ENCODE assay signal across 10 mouse cellular contexts in the genomic region with DNA sequence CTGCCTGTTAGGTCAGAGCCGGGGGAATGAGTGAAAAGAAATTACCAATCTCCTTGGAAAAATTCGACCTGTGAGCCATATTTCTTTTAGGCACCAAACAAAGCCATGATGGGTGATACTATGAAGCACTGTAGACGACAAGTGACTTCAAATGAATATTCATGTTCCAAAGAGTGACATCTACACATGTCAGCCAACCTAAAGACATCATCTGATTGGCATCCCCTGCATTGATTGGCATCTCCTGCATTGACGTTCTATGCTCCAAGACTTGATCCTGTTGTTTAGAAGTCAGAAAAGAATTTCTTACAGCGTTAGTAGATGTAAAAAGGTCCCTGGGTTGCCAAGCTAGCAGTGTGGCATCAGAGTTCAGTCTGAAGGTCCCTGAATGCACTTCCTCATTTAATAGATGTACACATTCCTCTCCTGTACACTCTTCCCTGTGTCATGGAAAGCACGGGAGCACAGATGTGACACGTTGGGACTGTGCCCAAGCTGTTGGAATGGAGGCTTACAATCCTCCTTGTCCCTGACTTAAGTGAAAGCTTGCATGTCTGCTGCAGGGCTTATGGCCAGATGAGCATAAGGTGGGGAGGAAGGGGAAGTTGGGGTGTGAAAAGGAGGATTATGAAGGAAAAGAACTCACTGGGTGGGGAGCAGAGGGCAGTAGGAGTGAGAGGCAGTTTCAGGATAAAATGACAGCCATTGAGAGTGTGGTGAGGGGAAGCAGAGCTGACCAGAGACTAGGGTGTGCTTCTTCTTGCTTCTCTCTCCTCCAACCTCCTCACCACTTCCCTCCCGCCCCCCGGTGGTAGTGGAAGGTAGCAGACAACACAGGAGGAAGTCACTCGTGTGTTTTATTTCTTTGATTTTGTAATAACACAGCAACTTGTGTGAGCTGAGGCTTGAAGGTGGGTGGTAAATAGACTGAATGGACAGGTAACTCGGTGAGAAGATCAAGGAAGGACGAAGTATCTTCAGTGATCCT.
DNase-seq lines count a peak whose midpoint lies in the region; ATAC-seq lines count a peak whose summit lies in the region.
"Had no signal": no experiment of that assay in that cellular context is flagged by ENCODE, and none has a peak within 500 bp of the region (broad histone marks: within the 10 kb centered on the region; RNA-seq: fewer than 3 reads in every experiment).

No protein-coding gene starts in this region.

- peak; percentile 56 for ATAC-seq in megakaryocyte, adult 5-6 weeks (ENCODE audit: poor library complexity, severe bottlenecking)

- intact Hi-C loops in left cerebral cortex, postnatal 14 days (cut with DNase I) = loop anchor here (10.0 kb wide), 1 partner anchor 180 kb away; no protein-coding TSS in a partner anchor

- DNase-seq in adrenal gland, postnatal 10 days = peak; percentile 10
- DNase-seq in adrenal gland, adult 18-20 months (ENCODE audit: low spot score in 2 of 2) = no peak
- DNase-seq in left cerebral cortex, adult 18-20 months (ENCODE audit: low spot score in 2 of 2) = peak; percentile 50 to 65
- DNase-seq in left cerebral cortex, postnatal 14 days (ENCODE audit: low spot score in 2 of 2) = no peak
- DNase-seq in ZHBTc4 (ENCODE audit: low read depth, low spot score) = peak; percentile 37
- DNase-seq in embryo, embryonic 10.5 days (ENCODE audit: low spot score) = no peak
- no peak for DNase-seq in adrenal gland, postnatal 25 days
- DNase-seq: heart, adult 2 months; retina, postnatal 1 day had no signal

Comparison
In these comparisons a context has a peak if more than half of its experiments do, and no peak if none do; other contexts are left out.
1. DNase-seq: peak in adrenal gland, postnatal 10 days (single experiment), left cerebral cortex, adult 18-20 months (2 of 2) and ZHBTc4 (single experiment); none in adrenal gland, adult 18-20 months (0 of 2), left cerebral cortex, postnatal 14 days (0 of 2), embryo, embryonic 10.5 days (single experiment) and adrenal gland, postnatal 25 days (single experiment).